Mouse (Mus musculus): ENCODE data around the gene Scap. TPM values are rescaled to one million over a fixed set of nuclear protein-coding genes. Genes with fewer than 3 reads are reported as not detected.

Scap gene
- total and polyA plus RNA-seq, 3 experiments: 24.7 to 48.9 (median 40.4) TPM

DNA sequence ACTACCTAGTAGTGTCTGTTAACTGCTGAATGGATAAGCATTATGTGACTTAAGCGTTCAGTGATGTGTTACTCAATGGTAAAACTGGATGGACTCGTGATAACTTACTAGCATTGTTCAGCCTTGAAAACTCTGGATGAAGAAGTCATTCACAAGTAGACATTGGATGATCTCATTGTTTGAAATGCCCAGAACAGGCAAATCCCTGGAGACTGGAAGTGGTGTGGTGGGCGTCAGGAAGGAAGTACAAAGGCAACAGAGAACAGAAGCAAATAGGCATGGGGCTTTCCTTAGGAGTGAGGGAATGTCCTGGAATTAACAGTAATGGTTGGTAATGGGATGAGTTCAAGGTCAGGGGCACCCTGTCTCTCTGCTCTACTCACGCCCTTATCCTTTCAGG lies 15.8 kb downstream of the Scap start:
- no peaks in the 10 kb centered on the region for H3K9me3 ChIP-seq (replicated peaks; ENCODE audit: low read length)
- TF ChIP-seq PAX5 (IDR thresholded peaks at IDR 0.05; ENCODE audit: low read length) (no peak), JUND (conservative IDR thresholded peaks at IDR 0.05; ENCODE audit: low read depth, low read length) (no peak), MEF2A (IDR thresholded peaks at IDR 0.05; ENCODE audit: borderline replicate concordance, low read depth, low read length) (no peak), POLR2AphosphoS2 (IDR thresholded peaks at IDR 0.05; ENCODE audit: low read depth, low read length) (no peak), HCFC1 (IDR thresholded peaks at IDR 0.05; ENCODE audit: low read depth, low read length) (no peak), MYC (IDR thresholded peaks at IDR 0.05; ENCODE audit: low read depth, low read length) (no peak), CTCF (conservative IDR thresholded peaks at IDR 0.05 in 1 of 2, IDR thresholded peaks at IDR 0.05 in 1 of 2; ENCODE audit: low read depth in 2 of 2, low read length in 2 of 2) (no peak), ZKSCAN1 (IDR thresholded peaks at IDR 0.05; ENCODE audit: borderline replicate concordance, low read depth, low read length) (no peak), ETS1 (conservative IDR thresholded peaks at IDR 0.05; ENCODE audit: low read depth, low read length) (no peak), ELF1 (IDR thresholded peaks at IDR 0.05; ENCODE audit: low read depth, low read length) (no peak), EP300 (IDR thresholded peaks at IDR 0.05; ENCODE audit: low read length) (no peak), UBTF (IDR thresholded peaks at IDR 0.05; ENCODE audit: low read depth, low read length) (no peak), BHLHE40 (IDR thresholded peaks at IDR 0.05; ENCODE audit: low read depth, low read length) (no peak), ZNF384 (IDR thresholded peaks at IDR 0.05; ENCODE audit: low read depth, low read length) (no peak), GABPA (IDR thresholded peaks at IDR 0.05; ENCODE audit: insufficient replicate concordance, low read depth, low read length) (no peak), RAD21 (IDR thresholded peaks at IDR 0.05; ENCODE audit: low read depth, low read length) (no peak)
- no peak overlapping the region for H3K27ac ChIP-seq (ENCODE audit: insufficient read depth, low read depth)
- in situ Hi-C loops (cut with MboI; ENCODE audit: low pct_ligation_motif_present, low pct_unique_long_range_greater_than_20kb, low sequenced_read_pairs) (no loop called here), dilution Hi-C loops (cut with MboI; ENCODE audit: extremely low pct_ligation_motif_present, extremely low pct_unique_long_range_greater_than_20kb, low sequenced_read_pairs) (no loop called here)
- H3K4me2 ChIP-seq (ENCODE audit: insufficient read depth, low read depth, poor library complexity, severe bottlenecking): no peak overlapping the region
- H3K79me2 ChIP-seq (replicated peaks; ENCODE audit: control insufficient read depth, extremely low read depth, insufficient read depth, poor library complexity, severe bottlenecking): 0 out of 2 replicates have a peak, but pooled peaks cover 3% of the 10 kb centered on the region
- H3K4me3 ChIP-seq (replicated peaks in 1 of 3; ENCODE audit: low read depth in 2 of 3, low read length in 2 of 3, poor library complexity in 1 of 3): no peak overlapping the region
- H3K36me3 ChIP-seq (replicated peaks in 1 of 2; ENCODE audit: control insufficient read depth in 1 of 2, insufficient read depth in 1 of 2, low read length in 1 of 2): peaks cover 0 to 14% of the 10 kb centered on the region in 2 experiments
- H3K9ac ChIP-seq (ENCODE audit: insufficient read depth, low read depth): no peak overlapping the region
- peaks cover 11 to 58% of the 10 kb centered on the region in 2 experiments; a peak in 3 of 4 replicates for H3K4me1 ChIP-seq (ENCODE audit: control insufficient read depth in 1 of 2, insufficient read depth in 2 of 2)
- no peaks in the 10 kb centered on the region for H3K27me3 ChIP-seq (replicated peaks)
- DNase-seq (ENCODE audit: extremely low read depth): no peak

DNA sequence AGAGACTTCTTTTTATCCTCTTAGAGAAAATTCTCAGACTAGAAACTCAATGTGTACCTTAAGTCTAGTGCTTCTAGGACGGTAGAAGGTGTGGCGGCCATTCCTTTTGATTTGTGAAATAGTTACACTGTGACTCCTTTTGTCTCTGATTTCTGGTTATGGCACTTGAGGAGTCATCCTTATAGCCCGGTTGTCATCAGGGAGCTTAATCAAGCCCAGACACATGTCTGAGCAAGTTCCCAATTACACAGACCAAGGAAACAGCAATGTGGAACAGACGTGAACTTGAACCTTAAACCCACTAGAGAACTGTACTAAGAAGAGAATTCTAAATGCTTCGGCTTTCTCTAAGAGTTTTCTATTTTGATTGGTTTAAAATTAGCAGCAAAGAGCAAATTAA lies 17.1 kb downstream of the Scap start:
- no peak overlapping the region for H3K9ac ChIP-seq (ENCODE audit: insufficient read depth, low read depth)
- dilution Hi-C loops (cut with MboI; ENCODE audit: extremely low pct_ligation_motif_present, extremely low pct_unique_long_range_greater_than_20kb, low sequenced_read_pairs): no loop called here
- in situ Hi-C loops (cut with MboI; ENCODE audit: low pct_ligation_motif_present, low pct_unique_long_range_greater_than_20kb, low sequenced_read_pairs): no loop called here
- H3K4me3 ChIP-seq (replicated peaks in 1 of 3; ENCODE audit: low read depth in 2 of 3, low read length in 2 of 3, poor library complexity in 1 of 3): no peak overlapping the region
- 0 out of 2 replicates have a peak, but pooled peaks cover 3% of the 10 kb centered on the region for H3K79me2 ChIP-seq (replicated peaks; ENCODE audit: control insufficient read depth, extremely low read depth, insufficient read depth, poor library complexity, severe bottlenecking)
- peaks cover 0 to 22% of the 10 kb centered on the region in 2 experiments for H3K36me3 ChIP-seq (replicated peaks in 1 of 2; ENCODE audit: control insufficient read depth in 1 of 2, insufficient read depth in 1 of 2, low read length in 1 of 2)
- DNase-seq (ENCODE audit: extremely low read depth): no peak
- no peaks in the 10 kb centered on the region for H3K9me3 ChIP-seq (replicated peaks; ENCODE audit: low read length)
- H3K27ac ChIP-seq (ENCODE audit: insufficient read depth, low read depth): no peak overlapping the region
- TF ChIP-seq CHD2 (IDR thresholded peaks at IDR 0.05; ENCODE audit: low read length) (no peak), ELF1 (IDR thresholded peaks at IDR 0.05; ENCODE audit: low read depth, low read length) (no peak), ZMIZ1 (IDR thresholded peaks at IDR 0.05; ENCODE audit: low read depth, low read length) (no peak), MYC (IDR thresholded peaks at IDR 0.05; ENCODE audit: low read depth, low read length) (no peak), POLR2A (IDR thresholded peaks at IDR 0.05; ENCODE audit: low read depth, low read length) (no peak), RAD21 (IDR thresholded peaks at IDR 0.05; ENCODE audit: low read depth, low read length) (no peak), MAFK (IDR thresholded peaks at IDR 0.05; ENCODE audit: insufficient replicate concordance, low read length) (no peak), MEF2A (IDR thresholded peaks at IDR 0.05; ENCODE audit: borderline replicate concordance, low read depth, low read length) (no peak), SIN3A (IDR thresholded peaks at IDR 0.05; ENCODE audit: low read length) (no peak), CTCF (conservative IDR thresholded peaks at IDR 0.05 in 1 of 2, IDR thresholded peaks at IDR 0.05 in 1 of 2; ENCODE audit: low read depth in 2 of 2, low read length in 2 of 2) (no peak), TBP (conservative IDR thresholded peaks at IDR 0.05; ENCODE audit: low read depth, low read length) (no peak), JUND (conservative IDR thresholded peaks at IDR 0.05; ENCODE audit: low read depth, low read length) (no peak), NRF1 (IDR thresholded peaks at IDR 0.05; ENCODE audit: low read depth, low read length) (no peak), E2F4 (IDR thresholded peaks at IDR 0.05; ENCODE audit: insufficient replicate concordance, low read depth, low read length) (no peak), NELFE (IDR thresholded peaks at IDR 0.05; ENCODE audit: low read depth, low read length) (no peak), MXI1 (IDR thresholded peaks at IDR 0.05; ENCODE audit: low read depth, low read length) (no peak)
- peaks cover 11 to 55% of the 10 kb centered on the region in 2 experiments; a peak in 3 of 4 replicates for H3K4me1 ChIP-seq (ENCODE audit: control insufficient read depth in 1 of 2, insufficient read depth in 2 of 2)
- no peak overlapping the region for H3K4me2 ChIP-seq (ENCODE audit: insufficient read depth, low read depth, poor library complexity, severe bottlenecking)
- H3K27me3 ChIP-seq (replicated peaks): no peaks in the 10 kb centered on the region
